Mouse (Mus musculus) adrenal gland, adult 2 months (tissue): ENCODE data around the gene Rbfox1. TPM values are rescaled to one million over a fixed set of nuclear protein-coding genes. Genes with fewer than 3 reads are reported as not detected.
A peak's percentile ranks its signal among the peaks of the same experiment; 100 is the strongest.

ENCODE experiments used
- DNase-seq: peaks from one replicate; pipeline ENCODE4 v3.0.0; 2021
- polyA plus RNA-seq: library from polyadenylated mRNA; depleted of rRNA; stranded (reverse); fragments of >200 nt; gene quantifications from 2 replicates; pipeline ENCODE4 v1.2.3, GENCODE M21; 2012
- total RNA-seq, 2 experiments: library from RNA; stranded (reverse); gene quantifications; 2 replicates each; pipeline ENCODE4 v1.2.3; 2021

Gene Rbfox1
- total and polyA plus RNA-seq, 3 experiments, result 1.3 to 1.4 (median 1.4) TPM

- DNase-seq, result no peak
Observed at GRCm38 (mm10) chr16:6479616-6480410, 594.7 kb downstream of the Rbfox1 start.

DNA sequence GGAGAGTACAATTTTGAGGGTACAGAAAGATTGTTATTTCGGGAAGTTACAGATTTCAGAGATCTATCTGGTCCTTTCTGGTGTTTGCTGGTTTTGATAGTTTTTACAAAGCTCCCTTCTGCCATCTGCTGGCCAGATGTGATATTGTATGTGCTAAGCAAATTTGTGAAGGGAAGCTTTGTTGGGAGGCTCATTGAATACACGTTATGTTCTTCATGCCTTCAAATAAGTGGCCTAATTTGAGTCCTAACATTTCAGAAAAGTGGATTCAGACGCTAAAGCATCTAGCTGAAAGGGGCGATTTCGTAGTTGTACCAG, 595.2 kb downstream of the Rbfox1 start:
- DNase-seq, result peak; percentile 49

- DNase-seq, result no peak
Observed at GRCm38 (mm10) chr16:6483628-6484027, 598.5 kb downstream of the Rbfox1 start.

DNA sequence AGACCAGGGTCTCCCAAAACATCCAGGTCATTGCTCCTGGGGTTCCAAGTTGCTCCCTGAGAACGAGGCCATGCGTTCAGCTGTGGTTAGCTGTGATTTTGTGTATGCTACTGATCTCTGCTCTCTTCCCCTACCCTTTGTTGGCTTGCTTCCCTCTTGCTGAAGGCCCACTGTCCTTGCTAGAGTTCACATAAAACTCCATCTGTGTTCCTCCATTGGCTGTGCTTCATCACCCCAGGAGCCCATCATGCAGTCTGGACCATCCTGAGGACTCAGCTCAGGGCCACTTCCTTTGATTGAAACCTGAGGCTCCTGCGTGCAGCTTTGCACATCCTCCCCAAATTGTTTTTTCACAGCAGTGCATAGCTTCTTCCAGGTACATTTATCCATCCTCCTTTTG, 600.5 kb downstream of the Rbfox1 start:
- no peak for DNase-seq

- DNase-seq, result peak; percentile 19
Observed at GRCm38 (mm10) chr16:6502219-6502618, 617.1 kb downstream of the Rbfox1 start.

- DNase-seq, result peak; percentile 30
Observed at GRCm38 (mm10) chr16:6503573-6504331, 618.6 kb downstream of the Rbfox1 start.

GRCm38 (mm10) chr16:6508924-6509323, 623.8 kb downstream of the Rbfox1 start:
- DNase-seq, result no peak

DNA sequence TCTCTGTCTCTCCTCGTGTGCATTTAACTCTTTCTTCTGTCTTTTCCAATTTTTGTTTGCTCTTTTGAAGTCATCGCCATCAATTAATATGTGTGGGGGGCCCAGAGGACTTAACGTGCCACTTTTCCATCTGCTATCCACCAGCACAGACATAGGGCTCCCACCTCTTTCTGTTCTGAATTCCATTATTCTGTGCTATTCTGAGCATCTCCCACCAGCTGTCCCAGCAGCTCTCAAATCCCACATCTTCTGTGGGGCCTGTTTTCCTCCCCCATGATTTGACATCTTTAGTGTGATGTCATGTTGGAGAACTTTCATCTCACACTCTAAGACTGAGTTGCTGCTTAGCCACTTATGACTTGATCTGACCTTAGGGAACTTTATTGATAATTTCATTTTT, 634.3 kb downstream of the Rbfox1 start:
- no peak for DNase-seq

DNA sequence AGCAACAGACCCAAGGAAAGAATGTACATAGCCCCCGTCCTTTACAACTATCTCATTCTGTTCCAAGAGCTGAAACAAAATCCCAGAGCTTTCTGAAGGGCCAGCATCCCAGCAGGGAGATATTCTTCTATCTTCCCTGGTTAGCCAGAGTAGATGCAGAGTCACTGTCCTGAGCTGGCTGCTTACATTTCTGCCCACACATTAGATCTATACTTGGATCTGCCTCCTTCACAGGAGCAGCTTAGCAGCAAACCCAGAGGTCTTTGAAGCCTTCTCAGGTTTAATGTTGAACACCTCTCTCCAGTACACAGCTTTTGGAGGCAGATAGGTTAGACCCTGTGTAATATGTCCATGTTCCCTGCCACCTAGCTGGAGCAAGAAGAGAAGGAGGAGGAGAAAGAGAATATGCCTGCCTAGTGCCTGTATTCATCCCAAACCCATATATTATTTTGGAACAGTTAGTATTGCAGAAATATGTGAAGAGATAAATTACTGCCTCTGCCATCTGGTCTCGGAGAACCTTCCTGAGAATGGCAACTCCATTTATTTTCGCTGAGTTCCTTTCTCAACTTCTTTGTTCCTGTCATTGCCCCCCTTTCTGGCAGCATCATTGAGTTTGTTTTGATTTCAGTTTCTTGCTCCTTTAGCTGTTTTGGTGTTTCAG, 640.5 kb downstream of the Rbfox1 start:
- DNase-seq, result no peak

GRCm38 (mm10) chr16:6531459-6531858, 646.3 kb downstream of the Rbfox1 start:
- no peak for DNase-seq

GRCm38 (mm10) chr16:6532077-6532995, 647.2 kb downstream of the Rbfox1 start:
- DNase-seq, result no peak

DNA sequence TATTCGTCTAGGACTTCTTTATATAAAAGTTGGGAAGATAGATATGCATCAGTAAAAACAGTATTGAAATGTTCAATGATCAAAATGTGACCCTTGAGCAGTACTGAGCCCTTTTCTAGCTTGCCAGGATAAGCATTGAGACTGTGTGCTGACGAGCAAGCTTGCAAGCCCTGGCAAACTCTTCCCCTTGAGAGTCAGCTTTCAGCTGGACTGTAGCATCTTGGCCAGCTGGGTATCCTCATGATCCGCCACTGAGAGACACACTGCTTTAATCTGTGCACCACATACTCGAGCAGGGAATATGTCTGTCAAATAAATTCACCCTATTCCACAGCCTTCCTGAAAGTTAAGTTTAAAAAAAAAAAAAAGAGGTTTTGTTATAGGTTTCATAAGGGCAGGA, 670.6 kb downstream of the Rbfox1 start:
- DNase-seq, result no peak

DNA sequence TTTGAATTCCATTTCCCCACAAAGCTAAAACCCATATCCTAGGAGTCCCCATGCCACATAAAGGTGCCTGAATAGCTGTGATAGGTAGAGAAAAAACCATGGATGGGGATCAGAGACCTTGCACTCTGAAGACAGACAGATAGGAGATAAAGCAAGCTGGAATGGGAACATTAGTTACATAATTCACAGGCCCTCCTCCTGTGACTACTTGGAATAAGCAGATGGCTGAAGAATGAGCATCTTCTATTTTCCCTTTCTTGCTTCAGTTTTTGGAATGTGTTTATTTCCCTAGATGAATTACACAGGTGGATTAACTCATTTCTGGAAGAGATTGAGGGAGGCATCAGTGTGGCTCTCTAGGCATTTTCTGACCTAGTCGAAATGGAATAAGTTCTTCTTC, 672.6 kb downstream of the Rbfox1 start:
- DNase-seq, result no peak

DNA sequence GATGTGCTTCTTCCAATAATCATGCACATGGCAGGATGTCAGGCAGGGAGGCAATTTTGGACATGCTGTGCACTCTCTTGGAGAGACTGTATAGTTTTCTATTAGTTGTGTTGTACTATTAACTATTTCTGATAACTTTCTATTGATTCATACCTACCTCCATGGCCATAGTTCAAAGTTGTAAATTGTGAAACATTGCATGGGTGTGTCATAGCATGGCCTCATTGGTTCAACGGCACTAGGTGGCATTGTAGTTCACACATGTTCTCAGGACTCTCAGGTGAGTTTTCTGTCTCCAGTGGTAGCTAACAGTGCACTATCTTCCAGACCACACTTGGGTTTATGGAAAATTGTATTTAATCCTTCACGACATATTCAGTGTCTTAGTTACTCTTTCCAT, 699.5 kb downstream of the Rbfox1 start:
- no peak for DNase-seq

GRCm38 (mm10) chr16:6585204-6585603, 700.0 kb downstream of the Rbfox1 start:
- no peak for DNase-seq

- no peak for DNase-seq
Observed at GRCm38 (mm10) chr16:6616526-6616925, 731.4 kb downstream of the Rbfox1 start.

- DNase-seq, result no peak
Observed at GRCm38 (mm10) chr16:6640330-6640729, 755.2 kb downstream of the Rbfox1 start.

GRCm38 (mm10) chr16:6646941-6647340, 761.8 kb downstream of the Rbfox1 start:
- no peak for DNase-seq

- no peak for DNase-seq
Observed at GRCm38 (mm10) chr16:6648753-6649152, 763.6 kb downstream of the Rbfox1 start.

DNA sequence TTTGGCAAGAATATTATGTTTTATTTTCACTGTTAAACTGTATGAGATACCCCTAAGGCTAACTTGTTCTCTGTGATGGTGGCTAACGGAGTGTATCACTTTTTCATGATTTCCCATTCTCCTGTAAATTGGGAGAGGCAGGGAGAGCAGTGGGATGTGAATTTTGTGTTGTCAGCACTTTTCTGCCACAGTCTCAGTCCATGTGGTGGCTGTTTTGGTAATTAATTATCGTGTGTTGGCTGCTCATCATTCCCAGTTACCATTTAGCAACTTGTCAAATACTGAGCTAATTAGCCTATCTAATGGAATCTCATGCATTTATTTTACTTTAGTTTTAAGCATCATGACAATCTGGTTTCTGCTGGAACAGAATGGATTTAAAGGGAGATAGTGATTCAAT, 773.4 kb downstream of the Rbfox1 start:
- DNase-seq, result no peak

GRCm38 (mm10) chr16:6686076-6686757, 801.1 kb downstream of the Rbfox1 start:
- no peak for DNase-seq
